Mouse (Mus musculus) liver, postnatal 0 days (tissue): Measurements from ENCODE around the gene Mbnl2. TPM values are rescaled to one million over a fixed set of nuclear protein-coding genes. Genes with fewer than 3 reads are reported as not detected.

Source experiments
- ATAC-seq: fragments of 200-750 bp; cut with Nextera tagmentation; 2 replicates; pipeline ENCODE4 v1.8.0; 2017; ENCODE audit warnings: mild to moderate bottlenecking, moderate library complexity
- DNase-seq: peaks from one replicate; pipeline ENCODE4 v3.0.0-alpha.2; 2016
- H3K27ac ChIP-seq: fragments of 300-500 bp; sonication (generic); 2 replicates; pipeline ENCODE4 v1.5.1; 2014; ENCODE audit warnings: antibody characterized with exemption, moderate library complexity, mild to moderate bottlenecking, low read depth
- H3K27me3 ChIP-seq: fragments of 300-500 bp; sonication (generic); 2 replicates; pipeline ENCODE4 v1.6.1; 2014; ENCODE audit warnings: low read length, control low read depth, mixed read lengths; ENCODE audit not compliant: insufficient read depth
- H3K36me3 ChIP-seq: fragments of 300-500 bp; sonication (generic); replicated peaks from 2 replicates; pipeline ENCODE4 v1.6.1; 2014; ENCODE audit warnings: mild to moderate bottlenecking, control low read depth, low read length, moderate library complexity, mixed read lengths; ENCODE audit not compliant: insufficient read depth
- H3K4me1 ChIP-seq: fragments of 300-500 bp; sonication (generic); 2 replicates; pipeline ENCODE4 v1.6.1; 2014; ENCODE audit warnings: antibody characterized with exemption, mild to moderate bottlenecking, control low read depth; ENCODE audit not compliant: insufficient read depth
- H3K4me2 ChIP-seq: fragments of 300-500 bp; sonication (generic); 2 replicates; pipeline ENCODE4 v1.6.1; 2014; ENCODE audit warnings: low read depth, mild to moderate bottlenecking, low read length, moderate library complexity, mixed read lengths
- H3K4me3 ChIP-seq: fragments of 300-500 bp; sonication (generic); 2 replicates; pipeline ENCODE4 v1.5.1; 2014; ENCODE audit warnings: low read depth, low read length
- H3K9ac ChIP-seq: fragments of 300-500 bp; sonication (generic); replicated peaks from 2 replicates; pipeline ENCODE4 v1.6.1; 2014; ENCODE audit warnings: mild to moderate bottlenecking, moderate library complexity
- H3K9me3 ChIP-seq: fragments of 300-500 bp; sonication (generic); 2 replicates; pipeline ENCODE4 v1.6.1; 2016; ENCODE audit warnings: mild to moderate bottlenecking, control low read depth, low read length, mixed read lengths
- CTCF ChIP-seq: sonication (generic); IDR thresholded peaks from 2 replicates; pipeline ENCODE4 v1.5.1; 2016; ENCODE audit warnings: antibody characterized with exemption, low read depth
- EP300 ChIP-seq: IDR thresholded peaks from 2 replicates; pipeline ENCODE4 v1.6.1; 2016; ENCODE audit warnings: antibody characterized with exemption, low read depth, mild to moderate bottlenecking
- WGBS: fragments of 180-500 bp; shearing (Covaris S2); extraction: QIAGEN DNeasy Blood & Tissue Kit; methylation state at CpG from one replicate; pipeline ENCODE4 v1.1.7; 2014; ENCODE audit not compliant: insufficient replicate concordance; 5-methylcytosine and 5-hydroxymethylcytosine counted together
- polyA plus RNA-seq: library from polyadenylated mRNA; unstranded; fragments of >200 nt; fragmentation: Nextera tagmentation; extraction: Ambion mirVana; gene quantifications from 2 replicates; pipeline ENCODE4 v1.2.1, GENCODE M21; 2015

The Mbnl2 gene
- polyA plus RNA-seq, 1 experiment from 2014 or later, result 16.9 TPM

GRCm38 (mm10) chr14:120368914-120369391, 93.5 kb downstream of the Mbnl2 start:
- H3K27ac ChIP-seq, result no peak overlapping the region
- 47% methylated on average over 8 of the region's 8 CpGs for WGBS
- H3K4me3 ChIP-seq, result no peak overlapping the region
- TF ChIP-seq EP300, result no peak
- no peak for TF ChIP-seq CTCF
- H3K4me1 ChIP-seq, result peaks cover 24% of the 10 kb centered on the region
- no peak overlapping the region for H3K9ac ChIP-seq
- no peak for DNase-seq
- no peaks in the 10 kb centered on the region for H3K36me3 ChIP-seq
- H3K9me3 ChIP-seq, result no peaks in the 10 kb centered on the region
- ATAC-seq, result no peak; the same call in 1 of the 2 replicates
- H3K4me2 ChIP-seq, result no peak overlapping the region
- H3K27me3 ChIP-seq, result no peaks in the 10 kb centered on the region

GRCm38 (mm10) chr14:120370044-120370443, 94.6 kb downstream of the Mbnl2 start:
- no peak for ATAC-seq
- Histone ChIP-seq H3K4me1 (peaks cover 24% of the 10 kb centered on the region), H3K27ac (no peak overlapping the region), H3K36me3 (no peaks in the 10 kb centered on the region), H3K4me3 (no peak overlapping the region), H3K4me2 (no peak overlapping the region), H3K9me3 (no peaks in the 10 kb centered on the region), H3K9ac (no peak overlapping the region), H3K27me3 (no peaks in the 10 kb centered on the region)
- 83% methylated on average over 14 of the region's 14 CpGs for WGBS
- DNase-seq, result no peak
- TF ChIP-seq EP300 (no peak), CTCF (no peak)

- Histone ChIP-seq H3K4me1 (peaks cover 24% of the 10 kb centered on the region), H3K4me3 (no peak overlapping the region), H3K27me3 (no peaks in the 10 kb centered on the region), H3K27ac (no peak overlapping the region), H3K4me2 (no peak overlapping the region), H3K9ac (no peak overlapping the region), H3K9me3 (no peaks in the 10 kb centered on the region), H3K36me3 (no peaks in the 10 kb centered on the region)
- DNase-seq, result no peak
- 76% methylated on average over 11 of the region's 11 CpGs for WGBS
- ATAC-seq, result no peak
- TF ChIP-seq EP300, result no peak
- no peak for TF ChIP-seq CTCF
Measured at GRCm38 (mm10) chr14:120370631-120371030, 95.2 kb downstream of the Mbnl2 start.

GRCm38 (mm10) chr14:120371174-120371573, 95.7 kb downstream of the Mbnl2 start:
- ATAC-seq (no peak), DNase-seq (no peak)
- 72% methylated on average over 5 of the region's 5 CpGs for WGBS
- Histone ChIP-seq H3K4me2 (no peak overlapping the region), H3K36me3 (no peaks in the 10 kb centered on the region), H3K9me3 (no peaks in the 10 kb centered on the region), H3K27me3 (no peaks in the 10 kb centered on the region), H3K4me1 (peaks cover 24% of the 10 kb centered on the region), H3K9ac (no peak overlapping the region), H3K27ac (no peak overlapping the region), H3K4me3 (no peak overlapping the region)
- no peak for TF ChIP-seq CTCF

GRCm38 (mm10) chr14:120373026-120374024, 97.9 kb downstream of the Mbnl2 start:
- no peak for DNase-seq

GRCm38 (mm10) chr14:120374786-120375185, 99.3 kb downstream of the Mbnl2 start:
- Histone ChIP-seq H3K9me3 (no peaks in the 10 kb centered on the region), H3K4me2 (no peak overlapping the region), H3K4me3 (no peak overlapping the region), H3K9ac (no peak overlapping the region), H3K36me3 (no peaks in the 10 kb centered on the region), H3K27ac (no peak overlapping the region), H3K4me1 (peaks cover 9% of the 10 kb centered on the region; the same call in 1 of the 2 replicates), H3K27me3 (no peaks in the 10 kb centered on the region)
- ATAC-seq (no peak), DNase-seq (no peak)
- 92% methylated on average over 14 of the region's 14 CpGs for WGBS
- no peak for TF ChIP-seq EP300
- no peak for TF ChIP-seq CTCF

More at GRCm38 (mm10) chr14:120373026-120374024, 97.9 kb downstream of the Mbnl2 start:
- WGBS, result 73% methylated on average over 11 of the region's 11 CpGs
- Histone ChIP-seq H3K9me3 (no peaks in the 10 kb centered on the region), H3K36me3 (no peaks in the 10 kb centered on the region), H3K4me1 (peaks cover 9% of the 10 kb centered on the region), H3K4me3 (no peak overlapping the region), H3K9ac (no peak overlapping the region), H3K27ac (no peak overlapping the region), H3K4me2 (no peak overlapping the region), H3K27me3 (no peaks in the 10 kb centered on the region)
- no peak for ATAC-seq
- no peak for TF ChIP-seq EP300
- no peak for TF ChIP-seq CTCF
